Mouse (Mus musculus) forebrain, embryonic 11.5 days (tissue): ENCODE data around the gene Herc4. TPM values are rescaled to one million over a fixed set of nuclear protein-coding genes. Genes with fewer than 3 reads are reported as not detected.

Experiments
- ATAC-seq: fragments of 200-750 bp; cut with Nextera tagmentation; replicated peaks from 2 replicates; pipeline ENCODE4 v1.8.0; 2017; ENCODE audit warnings: moderate TSS enrichment; ENCODE audit not compliant: low FRiP score
- DNase-seq: peaks from one replicate; pipeline ENCODE4 v3.0.0-alpha.2; 2017; ENCODE audit warnings: low spot score
- H3K27ac ChIP-seq: fragments of 300-500 bp; sonication (generic); 2 replicates; pipeline ENCODE4 v1.5.1; 2014; ENCODE audit warnings: low read depth, low read length
- H3K27me3 ChIP-seq: fragments of 300-500 bp; sonication (generic); 2 replicates; pipeline ENCODE4 v1.6.1; 2014; ENCODE audit warnings: mild to moderate bottlenecking, low read length, mixed read lengths; ENCODE audit not compliant: control insufficient read depth, insufficient read depth
- H3K36me3 ChIP-seq: fragments of 300-500 bp; sonication (generic); 2 replicates; pipeline ENCODE4 v1.6.1; 2014; ENCODE audit warnings: mild to moderate bottlenecking, low read length, moderate library complexity, mixed read lengths; ENCODE audit not compliant: control insufficient read depth, insufficient read depth
- H3K4me1 ChIP-seq: fragments of 300-500 bp; sonication (generic); replicated peaks from 2 replicates; pipeline ENCODE4 v1.6.1; 2014; ENCODE audit warnings: low read length, mixed read lengths; ENCODE audit not compliant: control insufficient read depth, insufficient read depth
- H3K4me2 ChIP-seq: fragments of 300-500 bp; sonication (generic); 2 replicates; pipeline ENCODE4 v1.6.1; 2014; ENCODE audit warnings: low read depth, mild to moderate bottlenecking, low read length, moderate library complexity, mixed read lengths; ENCODE audit not compliant: severe bottlenecking
- H3K4me3 ChIP-seq: fragments of 300-500 bp; sonication (generic); 2 replicates; pipeline ENCODE4 v1.5.1; 2014; ENCODE audit warnings: low read depth, low read length
- H3K9ac ChIP-seq: fragments of 300-500 bp; sonication (generic); 2 replicates; pipeline ENCODE4 v1.6.1; 2014; ENCODE audit warnings: low read length
- H3K9me3 ChIP-seq: fragments of 300-500 bp; sonication (generic); 2 replicates; pipeline ENCODE4 v1.6.1; 2016; ENCODE audit warnings: low read length, mixed read lengths; ENCODE audit not compliant: control insufficient read depth
- WGBS: fragments of 180-500 bp; shearing (Covaris S2); extraction: QIAGEN DNeasy Blood & Tissue Kit; methylation state at CpG from one replicate; pipeline ENCODE4 v1.1.7; 2014; 5-methylcytosine and 5-hydroxymethylcytosine counted together
- polyA plus RNA-seq: library from polyadenylated mRNA; unstranded; fragments of >200 nt; fragmentation: Nextera tagmentation; extraction: Ambion mirVana; gene quantifications from 2 replicates; pipeline ENCODE4 v1.2.1, GENCODE M21; 2014

Herc4 gene
- polyA plus RNA-seq, 1 experiment from 2014 or later, result 55.3 TPM

- H3K4me2 ChIP-seq, result no peak overlapping the region
- ATAC-seq (no peak), DNase-seq (no peak)
- H3K9me3 ChIP-seq, result no peaks in the 10 kb centered on the region
- 89% methylated on average over 1 of the region's 1 CpGs for WGBS
- no peak overlapping the region for H3K27ac ChIP-seq
- no peaks in the 10 kb centered on the region for H3K27me3 ChIP-seq
- H3K4me1 ChIP-seq, result no peaks in the 10 kb centered on the region
- no peak overlapping the region for H3K4me3 ChIP-seq
- H3K36me3 ChIP-seq, result peaks cover 4% of the 10 kb centered on the region; the same call in 1 of the 2 replicates
- H3K9ac ChIP-seq, result no peak overlapping the region
Observed at GRCm38 (mm10) chr10:63313726-63314125, 70.1 kb downstream of the Herc4 start.

- Histone ChIP-seq H3K4me3 (no peak overlapping the region), H3K27me3 (no peaks in the 10 kb centered on the region), H3K27ac (no peak overlapping the region), H3K4me1 (no peaks in the 10 kb centered on the region), H3K9me3 (no peaks in the 10 kb centered on the region), H3K9ac (no peak overlapping the region), H3K4me2 (no peak overlapping the region), H3K36me3 (peaks cover 2% of the 10 kb centered on the region; the same call in 1 of the 2 replicates)
- DNase-seq (no peak), ATAC-seq (no peak)
- WGBS, result 95% methylated on average over 1 of the region's 1 CpGs
Observed at GRCm38 (mm10) chr10:63327091-63327490, 83.5 kb downstream of the Herc4 start.

- Histone ChIP-seq H3K4me1 (peaks cover 7% of the 10 kb centered on the region), H3K27ac (no peak overlapping the region), H3K9ac (peak overlapping the region; percentile 55; the same call in 1 of the 2 replicates), H3K4me2 (peak overlapping the region; percentile 75), H3K9me3 (no peaks in the 10 kb centered on the region), H3K4me3 (peak overlapping the region; percentile 86), H3K36me3 (no peaks in the 10 kb centered on the region), H3K27me3 (no peaks in the 10 kb centered on the region)
- ATAC-seq (no peak), DNase-seq (peak; percentile 52)
- WGBS, result 69% methylated on average over 13 of the region's 13 CpGs
Observed at GRCm38 (mm10) chr10:63336901-63337300, 93.3 kb downstream of the Herc4 start.

GRCm38 (mm10) chr10:63337326-63337725, 93.7 kb downstream of the Herc4 start:
- Histone ChIP-seq H3K27me3 (no peaks in the 10 kb centered on the region), H3K4me2 (peak overlapping the region; percentile 75), H3K9me3 (no peaks in the 10 kb centered on the region), H3K4me1 (peaks cover 7% of the 10 kb centered on the region), H3K27ac (no peak overlapping the region), H3K4me3 (peak overlapping the region; percentile 86), H3K9ac (peak overlapping the region; percentile 55), H3K36me3 (no peaks in the 10 kb centered on the region)
- 32% methylated on average over 5 of the region's 5 CpGs for WGBS
- no peak for DNase-seq
- ATAC-seq, result no peak

GRCm38 (mm10) chr10:63337951-63338836, 94.6 kb downstream of the Herc4 start:
- Histone ChIP-seq H3K27ac (peak overlapping the region; percentile 87), H3K9ac (peak overlapping the region; percentile 98), H3K9me3 (no peaks in the 10 kb centered on the region), H3K4me2 (peak overlapping the region; percentile 75), H3K27me3 (no peaks in the 10 kb centered on the region), H3K36me3 (no peaks in the 10 kb centered on the region), H3K4me1 (peaks cover 7% of the 10 kb centered on the region), H3K4me3 (peak overlapping the region; percentile 86)
- peak; percentile 86 for ATAC-seq
- DNase-seq, result peak; percentile 84
- WGBS, result 1% methylated on average over 95 of the region's 113 CpGs

GRCm38 (mm10) chr10:63338914-63339643, 95.5 kb downstream of the Herc4 start:
- peak; percentile 97 for DNase-seq
- H3K27ac ChIP-seq, result peak overlapping the region; percentile 87
- H3K36me3 ChIP-seq, result no peaks in the 10 kb centered on the region
- H3K9me3 ChIP-seq, result no peaks in the 10 kb centered on the region
- no peaks in the 10 kb centered on the region for H3K27me3 ChIP-seq
- H3K4me1 ChIP-seq, result peaks cover 7% of the 10 kb centered on the region
- WGBS, result under 1% methylated on average over 48 of the region's 74 CpGs
- peak overlapping the region; percentile 98 for H3K9ac ChIP-seq
- H3K4me3 ChIP-seq, result peak overlapping the region; percentile 86
- ATAC-seq, result peak; percentile 97
- H3K4me2 ChIP-seq, result peak overlapping the region; percentile 75

- Histone ChIP-seq H3K9me3 (no peaks in the 10 kb centered on the region), H3K9ac (no peak overlapping the region), H3K4me3 (no peak overlapping the region), H3K4me1 (peaks cover 7% of the 10 kb centered on the region), H3K27me3 (no peaks in the 10 kb centered on the region), H3K4me2 (no peak overlapping the region), H3K36me3 (no peaks in the 10 kb centered on the region), H3K27ac (no peak overlapping the region)
- ATAC-seq (no peak), DNase-seq (no peak)
- WGBS, result 81% methylated on average over 2 of the region's 2 CpGs
Observed at GRCm38 (mm10) chr10:63341351-63341750, 97.7 kb downstream of the Herc4 start.

- H3K9me3 ChIP-seq, result no peaks in the 10 kb centered on the region
- no peak overlapping the region for H3K27ac ChIP-seq
- H3K36me3 ChIP-seq, result no peaks in the 10 kb centered on the region
- H3K4me3 ChIP-seq, result no peak overlapping the region
- no peaks in the 10 kb centered on the region for H3K4me1 ChIP-seq
- no peak overlapping the region for H3K9ac ChIP-seq
- no peaks in the 10 kb centered on the region for H3K27me3 ChIP-seq
- ATAC-seq, result no peak
- DNase-seq, result no peak
- WGBS, result 94% methylated on average over 3 of the region's 3 CpGs
- H3K4me2 ChIP-seq, result no peak overlapping the region
Observed at GRCm38 (mm10) chr10:63344751-63345150, 101.1 kb downstream of the Herc4 start.
